Mouse (Mus musculus) hindbrain, postnatal 0 days (tissue): ENCODE results near the gene Arhgap15. TPM values are rescaled to one million over a fixed set of nuclear protein-coding genes. Genes with fewer than 3 reads are reported as not detected.
A peak's percentile ranks its signal among the peaks of the same experiment; 100 is the strongest.

Experiments
- ATAC-seq: fragments of 200-750 bp; cut with Nextera tagmentation; 2 replicates; pipeline ENCODE4 v1.8.0; 2017; ENCODE audit warnings: mild to moderate bottlenecking, moderate TSS enrichment, moderate library complexity
- DNase-seq: peaks from one replicate; pipeline ENCODE4 v3.0.0-alpha.2; 2015; ENCODE audit warnings: low spot score
- H3K27ac ChIP-seq: fragments of 300-500 bp; sonication (generic); 2 replicates; pipeline ENCODE4 v1.5.1; 2014; ENCODE audit warnings: mild to moderate bottlenecking
- H3K27me3 ChIP-seq: fragments of 300-500 bp; sonication (generic); 2 replicates; pipeline ENCODE4 v1.6.1; 2014; ENCODE audit warnings: low read length, mixed read lengths; ENCODE audit not compliant: insufficient read depth
- H3K36me3 ChIP-seq: fragments of 300-500 bp; sonication (generic); 2 replicates; pipeline ENCODE4 v1.6.1; 2014; ENCODE audit warnings: low read length, mixed read lengths; ENCODE audit not compliant: insufficient read depth
- H3K4me1 ChIP-seq: fragments of 300-500 bp; sonication (generic); 2 replicates; pipeline ENCODE4 v1.6.1; 2014; ENCODE audit warnings: antibody characterized with exemption, low read length, mixed read lengths; ENCODE audit not compliant: insufficient read depth
- H3K4me2 ChIP-seq: fragments of 300-500 bp; sonication (generic); 2 replicates; pipeline ENCODE4 v1.6.1; 2014; ENCODE audit warnings: low read depth, mild to moderate bottlenecking, low read length, moderate library complexity, mixed read lengths
- H3K4me3 ChIP-seq: fragments of 300-500 bp; sonication (generic); 2 replicates; pipeline ENCODE4 v1.5.1; 2014; ENCODE audit warnings: low read length
- H3K9ac ChIP-seq: fragments of 300-500 bp; sonication (generic); replicated peaks from 2 replicates; pipeline ENCODE4 v1.6.1; 2014; ENCODE audit warnings: mild to moderate bottlenecking, low read length, moderate library complexity, mixed read lengths
- H3K9me3 ChIP-seq: fragments of 300-500 bp; sonication (generic); 2 replicates; pipeline ENCODE4 v1.6.1; 2016; ENCODE audit warnings: low read length, mixed read lengths
- CTCF ChIP-seq: IDR thresholded peaks from 2 replicates; pipeline ENCODE4 v1.5.1; 2016; ENCODE audit warnings: antibody characterized with exemption, control low read depth, low read depth
- WGBS: fragments of 180-500 bp; shearing (Covaris S2); extraction: QIAGEN DNeasy Blood & Tissue Kit; methylation state at CpG from one replicate; pipeline ENCODE4 v1.1.7; 2014; 5-methylcytosine and 5-hydroxymethylcytosine counted together
- polyA plus RNA-seq: library from polyadenylated mRNA; unstranded; fragments of >200 nt; fragmentation: Nextera tagmentation; extraction: Ambion mirVana; gene quantifications from 2 replicates; pipeline ENCODE4 v1.2.1, GENCODE M21; 2015
- total RNA-seq: library from RNA; depleted of rRNA; stranded (reverse); fragments of >200 nt; gene quantifications from 2 replicates; pipeline ENCODE4 v1.2.3, GENCODE M21; 2014; rRNA removed

Gene Arhgap15
- 2.0 and 2.7 TPM in 2 replicates for total RNA-seq
- 4.0 and 4.3 TPM in 2 replicates for polyA plus RNA-seq

DNA sequence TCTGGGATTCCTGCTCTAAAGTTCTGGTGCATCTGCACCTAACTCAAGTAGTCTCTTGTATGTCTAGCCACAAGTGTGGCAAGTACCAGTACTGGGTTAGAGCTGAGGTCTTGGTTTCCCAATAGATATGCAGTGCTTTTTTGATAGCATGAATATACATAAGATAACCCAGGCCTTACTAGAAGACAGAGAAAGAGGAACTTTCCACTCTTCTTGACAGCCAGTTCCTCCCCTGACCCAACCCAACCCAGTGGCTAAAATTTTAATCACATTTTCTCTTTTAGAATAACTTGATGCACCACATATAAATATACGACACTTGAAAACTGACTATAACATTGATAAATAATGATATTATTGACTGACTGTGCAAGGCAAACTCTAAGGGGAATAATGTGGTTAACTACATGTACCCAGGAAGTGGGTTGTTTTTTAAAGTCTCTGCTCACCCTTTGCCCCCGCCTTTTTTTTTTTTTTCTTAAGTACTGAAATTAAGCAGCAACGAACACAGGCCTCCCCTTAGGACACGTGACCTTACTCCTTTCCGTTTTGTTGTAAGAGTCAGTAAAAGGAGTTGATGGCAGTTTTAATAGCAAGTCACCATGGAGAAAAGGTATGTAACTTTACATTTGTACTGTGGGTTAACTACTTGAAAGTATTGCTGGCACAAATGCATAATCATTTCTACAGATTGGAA lies at the start of gene Arhgap15:
Gene Arhgap15, plus strand, starts transcription at position 538 of the 697 bp plus-strand sequence.
- no peak for ATAC-seq
- DNase-seq = no peak
- H3K9ac ChIP-seq = no peak within 1 kb of the TSS
- WGBS = 83% methylated on average over 5 of the region's 5 CpGs
- no peak within 1 kb of the TSS for H3K4me3 ChIP-seq
- H3K27ac ChIP-seq = no peak within 1 kb of the TSS
- H3K4me2 ChIP-seq = no peak within 1 kb of the TSS
- no peaks in the 10 kb centered on the region for H3K27me3 ChIP-seq
- no peaks in the 10 kb centered on the region for H3K9me3 ChIP-seq
- no peaks in the 10 kb centered on the region for H3K4me1 ChIP-seq
- TF ChIP-seq CTCF = no peak
- H3K36me3 ChIP-seq = no peaks in the 10 kb centered on the region

DNA sequence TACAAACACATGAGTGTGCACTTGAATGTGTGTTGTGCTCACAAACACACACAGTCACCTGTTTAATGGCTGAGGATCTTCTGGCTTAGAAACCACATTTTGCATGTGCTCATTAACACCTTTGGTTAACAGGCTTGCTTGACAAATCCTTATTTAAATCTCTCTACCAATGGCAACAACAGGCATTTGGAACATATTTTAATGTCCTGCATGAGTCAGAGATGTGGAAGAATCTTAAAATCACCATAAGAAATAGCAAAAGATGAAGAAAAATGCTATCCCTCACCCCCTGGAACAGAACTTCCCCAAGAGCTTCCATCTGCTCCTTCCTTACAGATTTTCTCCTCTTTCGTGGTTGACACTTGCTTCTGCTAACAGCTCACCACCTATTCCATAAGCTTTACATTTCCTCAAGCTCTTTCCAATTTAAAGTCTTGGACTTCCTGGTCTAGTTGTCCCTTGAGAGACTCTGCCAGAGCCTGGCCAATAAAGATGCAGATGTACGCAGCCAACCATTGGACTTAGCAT lies 35.9 kb upstream of the Arhgap15 start:
- no peaks in the 10 kb centered on the region for H3K4me1 ChIP-seq
- H3K27ac ChIP-seq = no peak overlapping the region
- H3K4me2 ChIP-seq = no peak overlapping the region
- no peak for ATAC-seq
- H3K36me3 ChIP-seq = no peaks in the 10 kb centered on the region
- no peak overlapping the region for H3K4me3 ChIP-seq
- TF ChIP-seq CTCF = no peak
- H3K27me3 ChIP-seq = no peaks in the 10 kb centered on the region
- no peak overlapping the region for H3K9ac ChIP-seq
- WGBS = 93% methylated on average over 2 of the region's 2 CpGs
- no peak for DNase-seq
- H3K9me3 ChIP-seq = no peaks in the 10 kb centered on the region

DNA sequence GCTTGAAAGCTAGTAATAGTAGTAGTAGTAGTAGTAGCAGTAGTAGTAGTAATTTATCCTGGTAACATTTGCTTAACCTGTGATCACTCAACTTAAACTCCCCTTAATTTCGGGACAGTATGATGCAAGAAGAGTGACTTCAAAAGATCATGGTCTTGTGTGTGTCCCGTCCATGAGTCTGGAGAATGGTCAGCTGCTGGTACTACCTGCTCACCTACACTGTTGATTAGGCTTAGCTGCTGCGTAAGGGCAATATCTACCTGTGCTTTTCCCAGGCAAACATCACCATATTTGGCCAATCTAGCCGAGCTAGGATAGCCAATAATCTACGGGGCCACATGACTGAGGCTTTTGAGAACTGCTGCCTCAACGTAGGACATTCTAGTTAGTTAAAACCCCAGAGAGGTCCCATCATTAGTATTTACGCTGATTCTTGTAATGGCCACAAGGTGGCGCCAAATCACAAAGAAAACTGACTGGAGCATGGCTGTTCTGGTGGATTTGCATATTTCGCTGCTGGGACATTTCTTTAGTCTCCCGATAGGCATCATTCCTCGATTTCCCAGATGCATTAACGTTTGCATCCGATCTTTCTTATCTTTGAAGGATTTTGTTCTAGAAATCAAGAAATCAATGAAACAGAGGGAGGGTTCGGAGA lies 26.0 kb upstream of the Arhgap15 start:
- ATAC-seq (peak; percentile 92), DNase-seq (peak; percentile 88)
- Histone ChIP-seq H3K9ac (no peak overlapping the region), H3K9me3 (no peaks in the 10 kb centered on the region), H3K27me3 (no peaks in the 10 kb centered on the region), H3K4me3 (peak overlapping the region; percentile 23), H3K4me2 (peak overlapping the region; percentile 55), H3K27ac (no peak overlapping the region), H3K4me1 (peaks cover 4% of the 10 kb centered on the region; the same call in 1 of the 2 replicates), H3K36me3 (no peaks in the 10 kb centered on the region)
- peak; percentile 89 for TF ChIP-seq CTCF
- 16% methylated on average over 14 of the region's 14 CpGs for WGBS

DNA sequence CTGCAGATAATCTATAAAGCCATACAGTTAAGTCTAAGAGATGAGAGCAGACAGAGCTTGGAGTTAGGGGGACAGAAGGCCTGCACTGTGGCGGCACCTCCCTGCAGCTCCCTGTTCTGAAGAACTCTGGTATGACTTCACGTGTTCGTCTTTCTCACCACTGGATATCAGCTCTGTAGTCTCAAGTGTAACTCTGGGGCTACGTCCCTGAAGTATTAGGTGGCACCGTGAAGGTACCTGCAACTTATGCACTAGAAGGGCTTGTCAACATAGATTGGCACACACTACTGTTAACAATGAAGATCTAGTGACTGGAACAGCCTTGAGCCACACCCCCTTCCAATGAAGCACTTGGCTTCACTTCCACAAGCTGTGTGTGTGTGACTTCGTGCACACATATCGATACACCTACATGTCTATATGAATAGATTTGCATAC lies 25.5 kb upstream of the Arhgap15 start:
- peak overlapping the region; percentile 55 for H3K4me2 ChIP-seq
- TF ChIP-seq CTCF = no peak
- H3K4me1 ChIP-seq = peaks cover 4% of the 10 kb centered on the region; the same call in 1 of the 2 replicates
- H3K27ac ChIP-seq = no peak overlapping the region
- peak overlapping the region; percentile 23 for H3K4me3 ChIP-seq
- no peaks in the 10 kb centered on the region for H3K9me3 ChIP-seq
- peak; percentile 76 for ATAC-seq
- H3K36me3 ChIP-seq = no peaks in the 10 kb centered on the region
- WGBS = 56% methylated on average over 7 of the region's 7 CpGs
- H3K27me3 ChIP-seq = no peaks in the 10 kb centered on the region
- DNase-seq = no peak
- no peak overlapping the region for H3K9ac ChIP-seq

DNA sequence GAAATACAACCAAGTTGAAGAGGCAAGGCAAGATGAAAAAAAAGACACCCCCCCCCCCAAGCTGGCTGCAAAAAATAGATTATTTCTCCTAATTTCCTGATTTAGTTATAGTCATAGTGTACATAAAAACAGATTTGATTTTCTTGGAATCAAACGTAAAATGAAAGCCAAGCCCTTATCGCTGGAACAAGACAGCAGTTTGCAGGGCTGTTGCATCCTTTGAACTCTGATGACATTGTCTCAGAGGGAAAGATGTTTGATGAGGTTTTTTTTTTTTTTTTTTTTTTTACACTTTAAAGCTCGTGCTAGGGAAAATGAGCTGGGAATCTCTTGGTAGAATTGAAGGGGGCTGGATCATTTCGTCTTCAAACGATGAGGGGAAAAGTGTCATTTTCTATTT lies 21.4 kb upstream of the Arhgap15 start:
- WGBS = 68% methylated on average over 5 of the region's 5 CpGs
- H3K36me3 ChIP-seq = no peaks in the 10 kb centered on the region
- TF ChIP-seq CTCF = no peak
- H3K4me3 ChIP-seq = no peak overlapping the region
- H3K27me3 ChIP-seq = no peaks in the 10 kb centered on the region
- H3K4me1 ChIP-seq = peaks cover 4% of the 10 kb centered on the region; the same call in 1 of the 2 replicates
- DNase-seq (no peak), ATAC-seq (no peak)
- no peaks in the 10 kb centered on the region for H3K9me3 ChIP-seq
- no peak overlapping the region for H3K27ac ChIP-seq
- no peak overlapping the region for H3K4me2 ChIP-seq
- H3K9ac ChIP-seq = no peak overlapping the region

DNA sequence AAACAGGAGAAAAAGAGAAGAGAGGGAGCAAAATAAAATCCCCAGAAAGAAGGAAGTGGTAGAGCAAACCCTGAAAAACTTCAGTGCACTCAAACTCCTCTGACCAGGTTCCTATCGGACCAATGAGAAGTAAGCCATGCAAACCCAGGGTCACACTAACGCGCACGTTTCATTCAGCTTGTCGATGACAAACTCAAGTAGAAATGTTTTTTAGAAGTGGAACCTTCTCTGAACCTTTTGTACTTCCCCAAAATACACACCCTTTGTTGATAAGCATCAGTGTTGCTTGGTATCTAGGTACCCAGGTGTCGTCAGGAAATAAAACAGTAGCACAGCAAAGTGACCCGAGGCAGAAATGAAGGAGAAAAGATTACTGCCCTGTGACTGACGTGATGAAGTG lies 20.9 kb upstream of the Arhgap15 start:
- H3K4me2 ChIP-seq = no peak overlapping the region
- H3K9ac ChIP-seq = no peak overlapping the region
- no peak overlapping the region for H3K27ac ChIP-seq
- no peak for TF ChIP-seq CTCF
- H3K27me3 ChIP-seq = no peaks in the 10 kb centered on the region
- no peaks in the 10 kb centered on the region for H3K36me3 ChIP-seq
- DNase-seq = no peak
- ATAC-seq = no peak
- peaks cover 4% of the 10 kb centered on the region; the same call in 1 of the 2 replicates for H3K4me1 ChIP-seq
- H3K4me3 ChIP-seq = no peak overlapping the region
- H3K9me3 ChIP-seq = no peaks in the 10 kb centered on the region
- WGBS = 86% methylated on average over 8 of the region's 8 CpGs
